Mouse (Mus musculus) kidney, adult 9 months (tissue): ENCODE measurements around the gene Gps2.
"Not testable (repeated sequence)": the region's sequence is repeated elsewhere in the genome, so short reads cannot be mapped to it uniquely, and the experiment has no call there.

Experiments
- DNase-seq: peaks from one replicate; pipeline ENCODE4 v3.0.0; 2022

The Gps2 gene

DNA sequence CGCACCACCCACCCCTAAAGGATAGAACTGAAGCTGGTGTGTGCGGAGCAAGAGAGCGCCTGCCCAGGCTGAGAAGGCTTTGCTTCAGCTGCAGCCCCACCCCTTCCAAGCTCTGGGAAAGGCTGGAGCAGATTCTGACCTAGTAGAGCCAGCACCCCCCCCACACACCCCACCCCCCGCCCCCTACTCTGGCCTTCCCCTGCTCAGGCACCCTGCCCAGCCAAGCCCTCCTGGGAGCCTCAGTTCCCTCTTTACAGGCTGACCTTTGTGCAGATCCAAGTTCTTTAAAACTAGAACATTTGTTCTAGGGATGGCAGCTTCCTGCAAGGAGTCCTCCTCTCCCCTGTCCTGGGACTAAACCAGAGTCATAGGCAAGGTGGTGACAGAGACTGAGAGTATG lies 23.7 kb downstream of the Gps2 start:
- DNase-seq, result peak; percentile 49

DNA sequence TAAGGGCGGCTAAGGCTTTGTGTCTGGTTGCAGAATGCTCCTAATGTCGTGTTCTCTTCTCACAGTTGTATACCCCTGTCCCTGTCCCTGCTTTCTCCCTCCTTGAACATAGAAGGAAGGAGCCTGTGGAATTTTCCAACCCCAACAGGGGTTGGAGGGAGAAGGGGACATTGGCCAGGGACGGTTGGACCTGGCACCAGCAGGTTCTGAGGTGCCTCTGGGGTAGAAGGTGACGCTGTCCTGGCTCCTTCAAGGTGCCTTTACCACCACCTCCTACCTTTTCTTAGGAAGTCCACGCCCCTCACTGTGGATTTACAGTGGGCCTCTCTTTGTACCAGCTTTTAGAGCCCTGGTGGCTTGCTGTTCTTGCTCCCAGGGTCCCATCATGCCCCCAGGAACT lies 24.1 kb downstream of the Gps2 start:
- no peak for DNase-seq

DNA sequence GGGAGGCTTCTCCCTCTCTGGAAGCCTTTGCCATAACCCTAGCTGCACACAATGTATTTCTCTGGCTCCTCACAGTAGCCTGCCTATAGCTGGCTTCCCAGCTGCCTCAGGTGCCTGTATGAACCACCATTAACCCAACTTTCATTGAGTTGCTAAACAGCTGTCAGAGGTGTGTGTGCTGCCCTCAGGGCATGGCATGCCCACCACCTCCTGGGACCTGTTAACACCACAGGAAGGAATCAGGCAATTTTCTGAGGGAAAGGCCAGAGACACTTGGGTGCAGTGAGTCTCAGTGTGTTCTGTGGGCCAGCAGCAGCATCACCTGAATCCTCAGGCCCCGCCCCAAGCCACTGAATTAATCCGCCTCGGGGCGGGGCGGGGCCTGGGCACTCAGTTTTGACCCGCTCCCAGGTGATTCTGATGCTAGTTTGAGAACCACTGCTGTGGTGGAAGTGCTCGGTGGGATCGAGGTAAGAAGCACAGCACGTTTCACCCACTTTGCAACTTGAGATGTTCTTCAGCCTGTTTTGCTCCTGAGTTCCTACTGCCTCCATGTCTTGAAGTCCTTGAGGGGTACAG lies 24.8 kb downstream of the Gps2 start:
- DNase-seq, result no peak

DNA sequence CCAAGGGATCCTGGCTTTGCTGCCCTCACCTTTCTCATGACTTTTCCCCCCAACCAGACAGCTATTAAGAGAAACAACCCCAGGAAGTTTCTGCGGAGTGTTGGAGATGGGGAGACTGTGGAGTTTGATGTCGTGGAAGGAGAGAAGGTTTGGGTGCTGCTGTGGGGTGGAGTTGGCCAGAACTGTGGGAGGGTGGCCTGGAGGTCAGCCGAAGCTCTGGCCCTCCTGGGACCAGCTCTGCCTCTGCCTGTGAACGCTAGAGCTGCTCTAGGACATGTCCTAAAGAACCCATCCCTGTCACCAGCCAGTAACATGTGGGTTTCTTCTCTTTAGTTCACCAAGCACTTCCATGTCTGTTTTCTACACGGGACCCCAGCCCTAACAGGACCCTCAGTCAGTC lies 25.5 kb downstream of the Gps2 start:
- no peak for DNase-seq

DNA sequence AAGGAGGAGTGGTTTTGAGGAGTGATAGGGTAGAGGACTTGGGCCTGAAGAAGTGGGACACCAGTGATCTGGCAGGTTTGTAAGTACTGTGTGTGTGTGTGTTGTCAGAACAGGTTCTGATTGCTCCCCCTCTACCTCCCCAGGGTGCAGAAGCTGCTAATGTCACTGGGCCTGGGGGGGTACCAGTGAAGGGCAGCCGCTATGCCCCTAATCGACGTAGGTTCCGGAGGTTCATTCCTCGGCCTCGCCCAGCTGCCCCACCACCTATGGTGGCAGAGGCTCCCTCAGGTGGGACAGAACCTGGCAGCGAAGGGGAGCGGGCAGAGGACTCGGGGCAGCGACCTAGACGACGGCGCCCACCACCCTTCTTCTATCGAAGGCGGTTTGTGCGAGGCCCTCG lies 26.0 kb downstream of the Gps2 start:
- no peak for DNase-seq

DNA sequence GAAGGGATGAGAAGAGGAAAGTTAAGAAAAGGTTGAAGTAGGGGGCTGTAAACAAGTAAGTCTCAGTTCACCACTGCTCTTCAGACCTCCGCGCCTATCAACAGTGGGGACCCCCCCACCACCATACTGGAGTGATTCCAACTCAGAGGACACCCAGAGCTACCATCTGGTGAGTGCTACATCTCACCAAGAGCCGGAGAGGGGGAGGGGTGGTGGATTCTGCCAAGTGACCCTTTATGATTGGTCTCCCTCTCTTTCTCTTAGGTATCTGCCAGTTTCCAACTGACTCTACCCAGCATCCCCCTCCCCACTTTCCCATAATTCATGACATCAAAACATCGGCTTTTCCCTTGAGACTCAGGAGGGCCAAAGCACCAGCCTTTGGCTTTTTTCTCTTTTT lies 27.3 kb downstream of the Gps2 start:
- no peak for DNase-seq

DNA sequence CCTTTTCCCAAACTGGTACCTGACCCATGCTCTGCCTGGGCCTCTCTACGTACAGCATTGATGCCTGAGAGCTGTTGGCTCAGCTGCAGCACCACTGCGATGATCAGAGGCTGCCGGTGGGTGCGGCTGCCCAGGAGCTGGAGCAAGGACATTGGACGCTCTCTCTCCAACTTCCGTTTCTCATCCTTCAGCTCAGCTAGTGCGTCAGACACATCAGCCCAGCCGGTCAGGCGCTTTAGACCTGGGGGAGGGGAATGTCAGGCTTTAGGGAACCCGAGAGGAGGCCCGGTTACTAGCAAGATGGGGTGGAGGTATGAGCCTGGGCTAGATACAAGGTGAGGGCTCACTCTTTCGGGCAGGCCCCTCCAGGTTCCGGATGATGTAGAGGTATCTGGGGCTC lies 31.5 kb downstream of the Gps2 start:
- no peak for DNase-seq

DNA sequence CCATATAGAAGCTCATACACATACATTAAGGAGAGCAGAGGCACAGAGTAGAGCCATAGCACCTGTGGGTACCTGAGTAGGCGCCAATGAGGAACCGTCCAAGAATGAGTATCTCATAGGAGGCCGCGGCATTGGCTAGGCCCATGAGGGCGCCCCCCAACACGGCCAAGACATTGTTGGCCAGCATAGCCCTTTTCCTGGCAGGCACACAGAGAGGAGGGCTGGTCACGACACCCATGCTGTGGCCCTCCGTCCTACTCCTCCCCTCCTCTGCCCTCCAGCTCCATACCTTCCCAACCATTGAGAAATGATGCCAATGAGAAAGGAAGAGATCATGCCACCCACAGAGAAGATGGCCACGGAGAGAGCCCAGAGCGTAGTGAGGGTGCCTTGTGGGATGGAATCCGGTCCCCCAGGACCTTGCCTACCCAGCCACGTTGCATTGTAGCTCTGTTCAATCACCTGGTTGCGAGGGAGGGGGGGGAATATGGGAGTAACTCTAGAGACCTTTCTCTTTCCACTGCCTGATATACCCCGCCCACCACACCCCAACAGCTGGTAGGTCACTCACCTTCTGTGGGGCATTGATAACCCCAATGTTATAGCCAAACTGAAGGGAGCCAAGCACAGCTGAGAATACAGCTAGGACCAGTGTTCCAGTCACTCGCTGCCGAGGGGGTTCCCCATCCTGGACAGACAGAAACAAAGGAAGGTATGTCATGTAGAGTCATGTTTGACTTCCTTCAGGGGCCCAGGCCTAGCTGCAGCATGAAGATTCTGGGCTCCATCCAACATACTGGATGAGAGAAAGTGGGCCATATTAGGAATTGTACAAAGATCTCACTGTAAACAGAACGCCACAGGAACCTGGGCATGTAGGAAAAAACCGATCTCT lies 32.6 kb downstream of the Gps2 start:
- DNase-seq, result no peak

DNA sequence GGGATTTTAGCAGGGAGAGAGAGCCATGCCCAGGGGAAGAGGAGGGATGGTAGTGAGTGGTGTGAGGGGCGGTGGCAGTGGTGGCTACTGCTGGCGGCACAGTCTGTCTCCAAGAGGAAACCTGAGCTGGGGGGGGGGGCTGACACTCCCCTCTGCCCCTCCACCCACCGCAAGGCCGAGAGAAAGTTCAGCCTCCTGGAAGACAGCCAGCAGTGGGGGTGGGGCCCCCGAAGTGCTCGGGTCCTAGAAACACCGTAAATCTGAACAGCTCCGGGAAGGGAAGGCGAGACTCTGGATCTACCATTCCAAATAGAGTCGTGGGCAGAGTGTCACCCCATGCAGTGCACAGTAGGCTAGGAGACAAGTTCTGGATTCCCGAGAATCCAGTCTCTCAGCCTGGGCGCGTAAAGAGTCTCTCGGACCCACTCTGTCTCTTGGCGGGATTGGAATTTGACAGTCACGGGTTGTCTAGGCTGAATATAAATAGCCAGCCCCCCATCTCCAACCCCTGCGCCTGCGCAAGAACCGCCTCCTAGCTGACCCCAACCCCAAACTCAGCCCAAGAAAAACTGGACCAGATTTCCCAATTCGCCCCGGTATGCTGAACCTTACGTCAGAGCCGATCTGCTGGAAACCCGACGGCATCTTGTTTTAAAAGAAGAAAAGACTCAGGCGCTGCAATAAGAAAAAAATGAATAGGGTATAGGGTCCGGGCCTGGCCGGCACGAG lies 33.8 kb downstream of the Gps2 start:
- peak; percentile 61 for DNase-seq

DNA sequence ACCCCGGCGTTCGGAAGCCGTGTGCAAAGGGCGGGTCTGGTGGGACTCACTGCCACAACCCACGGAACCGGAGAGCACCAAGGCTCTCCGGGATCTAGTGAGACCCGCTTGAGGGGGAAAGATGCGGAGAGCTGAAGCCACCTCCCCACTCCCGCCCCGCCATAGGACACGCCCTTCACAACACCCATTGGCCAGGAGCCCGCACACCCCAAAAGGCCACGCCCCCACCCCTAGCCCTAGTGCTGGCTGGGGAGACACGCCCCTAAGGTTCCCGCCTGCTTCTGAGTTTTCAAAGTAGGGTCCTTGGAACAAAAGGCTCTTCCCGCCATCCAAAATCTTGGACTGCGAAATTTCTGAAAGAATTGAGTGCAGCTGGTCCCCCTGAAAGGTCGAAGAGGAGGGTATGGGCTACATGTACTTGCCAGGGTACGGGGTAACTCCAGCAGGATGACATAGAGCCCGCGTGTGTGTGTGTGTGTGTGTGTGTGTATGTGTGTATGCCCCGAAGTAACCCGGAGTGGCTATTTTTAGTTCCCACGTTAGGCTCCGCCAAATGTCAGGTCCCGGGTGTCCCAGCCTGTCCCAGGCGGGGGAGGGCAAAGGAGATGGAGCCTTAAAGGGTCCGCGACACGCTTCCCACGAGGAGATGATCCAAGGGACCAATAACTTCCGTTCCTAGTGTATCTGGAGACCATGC lies 34.5 kb downstream of the Gps2 start, which contains the start of gene Slc2a4:
TSS of gene Slc2a4 (minus strand) at position 123 of the 697 bp plus-strand sequence.
- DNase-seq, result peak; percentile 92

DNA sequence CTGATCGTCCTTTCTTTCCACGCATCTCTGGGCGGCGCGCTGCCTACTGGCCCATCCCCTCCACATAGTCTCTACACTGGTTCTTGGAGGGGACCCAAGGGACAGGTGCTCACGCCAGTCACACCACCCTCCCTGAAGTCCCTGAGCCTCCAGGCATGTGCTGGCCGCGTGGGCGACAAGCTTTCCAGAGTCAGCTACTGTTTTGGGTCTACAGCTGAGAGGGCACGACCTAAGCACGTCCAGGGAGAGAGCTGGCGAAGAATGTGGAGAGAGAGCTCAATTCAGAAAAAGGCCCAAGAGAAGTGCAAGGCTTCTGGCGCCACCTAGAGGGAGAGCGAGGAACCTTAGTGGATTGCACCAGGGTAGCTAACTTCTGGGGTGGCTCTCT lies 35.1 kb downstream of the Gps2 start:
- DNase-seq, result peak; percentile 95

DNA sequence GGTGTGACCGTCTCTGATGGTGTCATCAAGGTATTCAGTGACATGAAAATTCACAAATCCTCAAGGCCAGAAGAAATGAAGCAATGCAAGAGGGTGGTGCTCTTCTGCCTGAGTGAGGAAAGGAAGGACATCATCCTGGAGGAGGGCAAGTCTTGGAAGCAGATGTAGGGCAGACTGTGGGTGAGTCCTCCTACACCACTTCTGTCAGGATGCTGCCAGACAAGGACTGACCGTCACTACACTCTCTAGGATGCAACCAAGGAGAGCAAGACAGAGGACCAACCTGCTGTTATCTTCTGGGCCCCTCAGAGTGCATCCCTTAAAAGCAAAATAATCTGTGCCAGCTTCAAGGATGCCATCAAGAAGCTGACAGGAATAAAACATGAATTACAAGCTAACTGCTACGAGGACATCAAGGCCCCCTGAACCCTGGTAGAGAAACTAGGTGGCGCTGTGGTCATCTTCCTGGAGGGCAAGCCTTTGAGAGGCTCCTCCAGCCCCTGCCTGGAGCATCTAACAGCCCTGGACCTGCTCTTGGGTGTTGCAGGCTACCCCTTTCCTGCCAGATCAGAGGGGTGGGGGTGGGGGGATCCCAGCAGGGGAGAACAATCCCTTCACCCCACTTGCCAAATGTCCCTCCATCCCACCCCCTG lies 37.2 kb downstream of the Gps2 start:
- DNase-seq, result no peak

DNA sequence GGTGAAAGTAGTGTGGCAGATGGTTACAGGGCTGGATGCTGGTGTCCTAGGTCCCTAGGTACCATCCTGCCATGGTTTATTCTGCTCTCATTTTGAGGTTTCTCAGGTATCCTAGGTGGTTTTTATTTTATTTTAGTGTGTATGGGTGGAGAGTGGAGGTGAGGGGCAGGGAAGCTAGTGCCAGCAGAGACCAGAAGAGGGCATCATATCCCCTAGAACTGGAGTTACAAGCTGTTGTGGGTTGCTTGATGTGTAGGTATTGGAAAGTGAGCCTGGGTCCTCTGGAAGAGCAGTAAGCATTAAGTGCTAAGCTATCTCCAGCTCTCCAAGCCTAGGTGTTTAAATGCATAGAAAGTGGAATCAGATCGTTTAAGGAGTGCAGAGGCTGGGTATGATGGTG lies 38.6 kb downstream of the Gps2 start:
- DNase-seq, result no peak

DNA sequence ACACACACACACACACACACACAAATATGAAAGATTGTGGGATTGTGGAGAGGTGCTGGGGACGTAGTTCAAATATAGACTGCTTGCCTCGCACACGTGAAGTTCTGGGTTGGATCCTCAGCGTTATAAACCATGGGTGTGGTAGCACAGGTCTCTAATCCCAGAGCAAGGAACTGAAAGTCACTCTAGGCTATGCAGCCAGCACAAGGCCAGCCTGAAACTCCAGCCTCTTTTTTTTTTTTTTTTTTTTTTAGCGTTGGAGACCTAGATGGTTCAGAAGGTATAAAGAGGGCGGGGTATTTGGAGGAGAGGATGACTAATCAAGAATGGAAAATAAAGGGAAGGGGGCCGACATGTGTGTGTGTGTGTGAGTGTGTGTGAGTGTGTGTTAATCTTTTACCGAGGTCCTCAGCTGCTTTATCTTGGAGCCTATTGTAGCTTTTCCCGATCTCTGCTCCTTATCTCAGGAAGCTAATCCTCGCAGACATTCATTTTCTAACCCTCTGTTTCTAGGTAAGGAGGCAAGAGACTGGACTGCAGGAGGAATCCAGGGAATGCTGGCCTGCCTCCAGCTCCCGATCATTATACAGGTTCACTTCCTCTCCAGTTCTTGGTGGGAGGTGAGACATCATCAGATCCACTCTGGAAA lies 39.7 kb downstream of the Gps2 start:
- no peak for DNase-seq

DNA sequence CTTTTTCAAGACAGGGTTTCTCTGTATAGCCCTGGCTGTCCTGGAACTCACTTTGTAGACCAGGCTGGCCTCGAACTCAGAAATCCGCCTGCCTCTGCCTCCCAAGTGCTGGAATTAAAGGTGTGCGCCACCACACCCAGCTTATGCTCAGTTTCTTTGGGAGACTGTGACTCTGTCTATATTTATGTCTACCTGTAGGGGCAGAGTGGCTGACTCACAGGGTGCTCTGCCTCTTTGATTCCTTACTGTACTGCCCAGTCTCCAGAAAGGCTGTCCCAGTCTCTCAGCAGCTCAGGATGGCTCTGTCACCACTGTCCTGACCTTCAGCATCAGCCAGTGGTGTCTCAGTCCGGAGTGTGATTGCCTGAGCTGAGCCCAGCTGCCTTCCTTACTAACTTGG lies 41.9 kb downstream of the Gps2 start:
- DNase-seq, result not testable (repeated sequence)

DNA sequence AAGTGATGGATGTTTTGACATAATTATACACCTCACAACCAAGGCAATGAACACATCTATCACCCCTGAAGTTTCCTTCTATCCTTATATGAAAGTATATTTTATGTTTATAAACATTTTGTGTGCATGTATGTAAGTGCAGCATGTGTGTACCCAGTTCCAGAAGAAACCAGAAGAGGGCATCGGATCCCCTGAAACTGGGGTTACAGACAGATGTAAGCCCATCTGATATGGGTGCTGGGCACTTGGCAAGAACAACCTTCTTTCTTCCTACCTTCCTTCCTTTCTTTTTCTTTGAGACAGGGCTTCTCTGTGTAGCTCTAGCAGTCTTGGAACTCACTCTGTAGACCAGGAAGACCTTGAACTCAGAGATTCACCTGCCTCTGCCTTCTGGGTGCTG lies 42.5 kb downstream of the Gps2 start:
- no peak for DNase-seq

DNA sequence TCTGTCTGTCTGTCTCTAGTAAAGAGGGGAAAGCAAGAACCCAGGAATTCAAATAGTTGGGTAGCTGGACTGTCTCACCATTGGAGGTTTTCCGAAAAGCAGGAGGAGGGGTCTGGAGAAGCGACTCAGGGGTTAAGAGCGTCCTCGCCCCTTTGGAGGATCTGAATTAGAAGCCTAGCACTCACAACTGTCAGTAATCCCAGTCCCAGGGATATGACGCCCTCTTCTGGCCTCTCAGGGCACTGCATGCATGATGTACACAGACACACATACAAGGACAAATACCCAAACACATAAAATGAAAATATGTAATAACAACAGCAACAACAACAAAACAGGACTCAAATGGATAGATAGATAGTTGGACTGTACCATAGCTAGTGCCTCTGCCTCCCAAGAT lies 46.9 kb downstream of the Gps2 start:
- no peak for DNase-seq

DNA sequence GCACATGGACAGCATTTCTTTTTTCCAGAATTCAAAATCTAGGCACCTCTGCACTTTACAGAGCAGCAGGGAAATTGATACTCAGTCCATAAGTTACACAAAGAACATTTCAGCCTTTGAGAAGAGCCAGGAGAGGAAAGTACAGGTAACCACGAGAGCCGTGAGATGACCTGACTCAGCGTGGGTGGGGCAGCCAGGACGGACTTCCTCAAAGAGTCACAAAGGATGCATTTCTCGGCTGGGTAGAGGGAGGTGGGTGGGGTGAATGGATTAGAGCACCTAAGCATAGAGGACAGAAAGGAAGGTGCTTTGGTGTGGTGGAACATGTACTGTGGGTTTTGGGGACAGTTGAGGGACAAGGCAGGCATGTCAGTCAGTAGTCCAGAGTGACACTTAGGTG lies 48.2 kb downstream of the Gps2 start:
- DNase-seq, result no peak

DNA sequence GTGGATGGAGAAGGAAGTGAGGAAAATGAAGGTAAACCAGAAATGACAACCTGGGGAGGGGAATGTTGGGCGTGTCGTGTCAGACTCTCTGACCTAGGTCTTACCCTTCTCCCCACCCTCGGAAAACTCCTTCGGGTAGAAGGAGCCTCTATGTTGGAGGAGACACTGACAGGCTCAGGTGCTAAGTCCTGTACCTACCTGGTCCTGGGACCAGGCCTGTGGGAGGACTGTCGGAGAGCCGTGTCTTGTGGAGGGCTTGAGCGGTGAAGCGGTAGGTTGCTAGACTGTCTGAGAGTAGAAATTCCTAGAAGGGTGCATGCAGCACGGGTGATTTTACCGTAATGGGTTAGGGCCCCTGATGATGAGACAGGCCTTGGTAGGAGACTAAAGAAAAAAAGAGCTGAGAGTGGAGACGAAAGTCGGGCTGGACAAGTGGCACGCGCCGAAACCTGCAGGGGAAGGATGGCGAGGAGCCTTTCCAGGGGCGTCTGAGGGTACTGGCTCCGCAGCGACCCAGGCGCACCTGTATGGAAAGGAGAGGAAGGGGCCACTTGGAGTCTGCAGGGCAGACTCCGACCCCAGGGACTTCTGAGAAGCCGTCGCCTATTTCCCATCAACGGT lies 51.1 kb downstream of the Gps2 start, which contains the start of gene Cldn7:
TSS of gene Cldn7 (plus strand) at position 130 of the 621 bp plus-strand sequence.
- no peak for DNase-seq

DNA sequence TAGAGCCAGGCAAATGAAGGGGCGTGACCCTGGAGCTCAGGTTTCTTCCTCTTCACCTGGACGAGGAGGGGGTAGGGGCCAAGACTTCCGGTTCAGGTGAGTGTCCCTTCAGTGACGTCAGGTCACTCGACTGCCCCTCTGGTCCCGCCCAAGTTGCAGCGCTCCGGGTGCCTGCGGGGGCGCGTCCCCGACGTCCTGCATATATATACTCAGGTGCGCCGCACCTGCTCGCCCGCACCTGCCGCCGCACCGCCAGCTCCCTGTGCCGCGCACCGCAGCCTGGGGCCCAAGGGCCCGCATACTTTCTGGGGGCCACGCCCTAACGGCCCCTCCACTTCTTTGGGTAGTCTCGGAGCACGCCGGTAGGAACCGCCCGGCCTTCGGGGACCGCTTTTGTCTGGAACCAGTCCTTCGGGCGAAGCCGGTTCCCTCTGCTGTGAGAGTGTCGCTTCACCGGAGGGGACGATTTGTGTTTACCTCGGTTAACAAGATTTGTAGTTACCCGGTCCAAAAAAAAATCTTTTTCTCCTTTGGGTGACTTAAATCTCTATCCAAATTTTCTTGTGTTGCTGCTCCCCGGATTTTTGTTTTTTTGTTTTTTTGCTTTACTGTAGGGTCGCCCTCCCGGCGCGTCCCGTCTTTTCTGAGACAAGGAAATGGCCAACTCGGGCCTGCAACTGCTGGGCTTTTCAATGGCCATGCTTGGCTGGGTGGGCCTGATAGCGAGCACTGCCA lies 51.8 kb downstream of the Gps2 start:
- DNase-seq, result peak; percentile 72
